Mouse (Mus musculus) myocyte (in vitro differentiated cells): ENCODE data around the gene Rpp21. TPM values are rescaled to one million over a fixed set of nuclear protein-coding genes. Genes with fewer than 3 reads are reported as not detected.
"Not testable (repeated sequence)": the region's sequence is repeated elsewhere in the genome, so short reads cannot be mapped to it uniquely, and the experiment has no call there.

Experiments
- H3K27me3 ChIP-seq: one replicate; pipeline ENCODE4 v1.6.1; 2011; ENCODE audit not compliant: control insufficient read depth, insufficient read depth, insufficient read length
- H3K36me3 ChIP-seq: one replicate; pipeline ENCODE4 v1.6.1; 2011; ENCODE audit not compliant: control insufficient read depth, insufficient read depth
- H3K4me2 ChIP-seq: one replicate; pipeline ENCODE4 v1.6.1; 2011; ENCODE audit warnings: low read depth, control low read depth
- H3K4me3 ChIP-seq: one replicate; pipeline ENCODE4 v1.5.1; 2011; ENCODE audit warnings: mild to moderate bottlenecking, control low read depth, moderate library complexity
- H3K79me2 ChIP-seq: one replicate; pipeline ENCODE4 v1.6.1; 2011; ENCODE audit not compliant: control insufficient read depth, insufficient read depth
- H3ac ChIP-seq: one replicate; pipeline ENCODE4 v1.6.1; 2011; ENCODE audit not compliant: control insufficient read depth, insufficient read length
- CEBPB ChIP-seq: IDR thresholded peaks from 2 replicates; pipeline ENCODE4 v1.6.1; 2011; ENCODE audit warnings: mild to moderate bottlenecking, moderate library complexity; ENCODE audit not compliant: poor library complexity, insufficient read depth, severe bottlenecking
- E2F4 ChIP-seq: IDR thresholded peaks from one replicate; pipeline ENCODE4 v1.6.1; 2011; ENCODE audit warnings: mild to moderate bottlenecking, control low read depth, moderate library complexity; ENCODE audit not compliant: insufficient read depth
- MAX ChIP-seq: IDR thresholded peaks from one replicate; pipeline ENCODE4 v1.6.1; 2011; ENCODE audit warnings: low read depth, mild to moderate bottlenecking, control low read depth
- MYOD1 ChIP-seq, 3 experiments: IDR thresholded peaks; one replicate each; pipeline ENCODE4 v1.6.1; 2011; ENCODE audit warnings: control low read depth in 2 of 3, low read depth in 2 of 3, mild to moderate bottlenecking in 2 of 3, moderate library complexity in 1 of 3; ENCODE audit not compliant: insufficient read length in 2 of 3, control insufficient read depth in 1 of 3
- MYOG ChIP-seq, 3 experiments: IDR thresholded peaks; one replicate each; pipeline ENCODE4 v1.6.1; 2011; ENCODE audit warnings: control low read depth in 2 of 3, low read depth in 2 of 3, mild to moderate bottlenecking in 2 of 3; ENCODE audit not compliant: insufficient read length in 2 of 3, control insufficient read depth in 1 of 3, insufficient read depth in 1 of 3
- POLR2A ChIP-seq: IDR thresholded peaks from one replicate; pipeline ENCODE4 v1.6.1; 2011; ENCODE audit warnings: low read depth, mild to moderate bottlenecking, control low read depth, moderate library complexity; ENCODE audit not compliant: insufficient read length
- POLR2AphosphoS2 ChIP-seq: IDR thresholded peaks from one replicate; pipeline ENCODE4 v1.6.1; 2011; ENCODE audit warnings: low read depth, control low read depth; ENCODE audit not compliant: insufficient read length
- REST ChIP-seq: IDR thresholded peaks from one replicate; pipeline ENCODE4 v1.6.1; 2011; ENCODE audit warnings: mild to moderate bottlenecking, control low read depth, moderate library complexity; ENCODE audit not compliant: insufficient read depth, insufficient read length
- SRF ChIP-seq: IDR thresholded peaks from one replicate; pipeline ENCODE4 v1.6.1; 2011; ENCODE audit warnings: low read depth; ENCODE audit not compliant: control insufficient read depth, insufficient read length
- TCF12 ChIP-seq: IDR thresholded peaks from one replicate; pipeline ENCODE4 v1.6.1; 2011; ENCODE audit warnings: mild to moderate bottlenecking, control low read depth; ENCODE audit not compliant: poor library complexity, insufficient read depth, severe bottlenecking
- TCF3 ChIP-seq: IDR thresholded peaks from one replicate; pipeline ENCODE4 v1.6.1; 2011; ENCODE audit warnings: low read depth, control low read depth; ENCODE audit not compliant: insufficient read length
- USF1 ChIP-seq: IDR thresholded peaks from one replicate; pipeline ENCODE4 v1.6.1; 2011; ENCODE audit warnings: low read depth, mild to moderate bottlenecking, control low read depth, moderate library complexity
- polyA plus RNA-seq: library from polyadenylated mRNA; unstranded; fragments of >200 nt; fragmentation: generic; extraction: Trizol; gene quantifications from one replicate; pipeline ENCODE4 v1.2.1, GENCODE M21; 2012; ENCODE audit warnings: missing spikeins

The Rpp21 gene
- polyA plus RNA-seq, 1 experiment, result 59.2 TPM

DNA sequence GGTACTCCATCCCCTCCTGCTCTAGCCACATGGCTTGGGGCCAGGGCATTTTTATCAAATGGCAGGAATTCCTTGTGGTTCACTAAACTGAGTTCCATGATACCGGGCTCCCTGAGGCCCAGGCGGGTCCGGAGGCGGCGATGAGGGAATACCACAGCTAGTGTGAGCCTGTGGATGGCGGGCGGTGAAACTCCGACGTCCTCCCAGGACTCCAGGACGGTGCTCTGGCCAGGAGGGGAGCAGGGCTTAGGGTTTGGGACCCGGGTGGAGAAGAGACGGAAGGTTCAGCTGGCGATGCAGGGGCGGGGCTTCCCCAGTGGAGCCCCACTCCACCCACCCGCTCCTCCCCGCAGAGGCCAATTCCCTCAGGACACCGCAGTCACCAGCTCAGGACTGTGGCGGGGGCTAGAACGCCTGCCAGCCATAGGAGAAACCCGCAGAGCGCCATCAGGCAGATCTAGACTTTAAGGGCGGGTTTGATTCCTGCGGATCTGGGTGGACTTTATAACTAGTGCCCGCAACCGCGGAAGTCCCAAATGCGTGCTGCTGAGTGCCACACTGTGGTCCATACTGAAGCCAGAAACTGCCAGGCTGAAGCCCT, 20.4 kb downstream of the Rpp21 start:
- H3K4me2 ChIP-seq, result peak overlapping the region; percentile 76
- no peaks in the 10 kb centered on the region for H3K36me3 ChIP-seq
- H3K79me2 ChIP-seq, result no peaks in the 10 kb centered on the region
- peak overlapping the region; percentile 18 for H3K4me3 ChIP-seq
- TF ChIP-seq REST, result no peak
- TF ChIP-seq SRF, result no peak
- TF ChIP-seq USF1, result no peak
- no peak for TF ChIP-seq TCF3
- no peak for TF ChIP-seq CEBPB
- TF ChIP-seq MYOD1 (IDR thresholded peaks at IDR 0.05; ENCODE audit: control insufficient read depth in 1 of 3, insufficient read length in 2 of 3, low read depth in 2 of 3), result no peak
- TF ChIP-seq MAX, result no peak
- TF ChIP-seq POLR2AphosphoS2, result no peak
- no peak for TF ChIP-seq E2F4
- TF ChIP-seq MYOG (IDR thresholded peaks at IDR 0.05; ENCODE audit: control insufficient read depth in 1 of 3, insufficient read depth in 1 of 3, insufficient read length in 2 of 3, low read depth in 2 of 3), result no peak
- no peak for TF ChIP-seq TCF12
- no peak for TF ChIP-seq POLR2A
- H3ac ChIP-seq, result peak overlapping the region; percentile 37
- H3K27me3 ChIP-seq, result no peaks in the 10 kb centered on the region

- H3ac ChIP-seq, H3K36me3 ChIP-seq, H3K4me3 ChIP-seq, H3K4me2 ChIP-seq, H3K27me3 ChIP-seq, H3K79me2 ChIP-seq: not testable (repeated sequence)
These were observed 22.6 kb downstream of the Rpp21 start for GRCm38 (mm10) chr17:36235300-36235699.

GRCm38 (mm10) chr17:36233572-36233971, 24.3 kb downstream of the Rpp21 start:
- H3K36me3 ChIP-seq, result no peaks in the 10 kb centered on the region
- H3K4me2 ChIP-seq, result no peak overlapping the region
- no peak overlapping the region for H3ac ChIP-seq
- TF ChIP-seq TCF12, result no peak
- TF ChIP-seq MYOD1 (IDR thresholded peaks at IDR 0.05; ENCODE audit: control insufficient read depth in 1 of 3, insufficient read length in 2 of 3, low read depth in 2 of 3), result peak; percentile 5 to 80 (median 14)
- no peak for TF ChIP-seq E2F4
- H3K27me3 ChIP-seq, result peaks cover 4% of the 10 kb centered on the region
- H3K4me3 ChIP-seq, result no peak overlapping the region
- H3K79me2 ChIP-seq, result no peaks in the 10 kb centered on the region

GRCm38 (mm10) chr17:36231318-36231717, 26.6 kb downstream of the Rpp21 start:
- Histone ChIP-seq H3K4me3 (no peak overlapping the region), H3K79me2 (no peaks in the 10 kb centered on the region), H3K27me3 (peaks cover 7% of the 10 kb centered on the region), H3K4me2 (no peak overlapping the region), H3K36me3 (no peaks in the 10 kb centered on the region), H3ac (no peak overlapping the region)
- TF ChIP-seq E2F4, result no peak
- peak in 1 of 3 experiments; percentile 43 for TF ChIP-seq MYOD1 (IDR thresholded peaks at IDR 0.05; ENCODE audit: control insufficient read depth in 1 of 3, insufficient read length in 2 of 3, low read depth in 2 of 3)

GRCm38 (mm10) chr17:36229046-36229445, 28.8 kb downstream of the Rpp21 start:
- no peaks in the 10 kb centered on the region for H3K79me2 ChIP-seq
- TF ChIP-seq E2F4, result no peak
- no peak for TF ChIP-seq POLR2A
- TF ChIP-seq POLR2AphosphoS2, result no peak
- no peak overlapping the region for H3K4me3 ChIP-seq
- peaks cover 25% of the 10 kb centered on the region for H3K27me3 ChIP-seq
- peak overlapping the region; percentile 18 for H3K4me2 ChIP-seq
- H3ac ChIP-seq, result no peak overlapping the region
- no peaks in the 10 kb centered on the region for H3K36me3 ChIP-seq

- peak in 1 of 3 experiments; percentile 24 for TF ChIP-seq MYOD1 (IDR thresholded peaks at IDR 0.05; ENCODE audit: control insufficient read depth in 1 of 3, insufficient read length in 2 of 3, low read depth in 2 of 3)
- no peak for TF ChIP-seq MAX
- no peak for TF ChIP-seq USF1
- no peak for TF ChIP-seq SRF
- TF ChIP-seq REST, result no peak
- TF ChIP-seq E2F4, result no peak
- no peak for TF ChIP-seq CEBPB
- no peak for TF ChIP-seq TCF12
- TF ChIP-seq MYOG (IDR thresholded peaks at IDR 0.05; ENCODE audit: control insufficient read depth in 1 of 3, insufficient read depth in 1 of 3, insufficient read length in 2 of 3, low read depth in 2 of 3), result peak in 1 of 3 experiments; percentile 40
- no peak for TF ChIP-seq TCF3
- no peak for TF ChIP-seq POLR2AphosphoS2
- no peak for TF ChIP-seq POLR2A
- peaks cover 32% of the 10 kb centered on the region for H3K27me3 ChIP-seq
These were observed 30.9 kb downstream of the Rpp21 start for GRCm38 (mm10) chr17:36226921-36227320.

More at GRCm38 (mm10) chr17:36226921-36227320, 30.9 kb downstream of the Rpp21 start:
- no peaks in the 10 kb centered on the region for H3K79me2 ChIP-seq
- H3K4me2 ChIP-seq, result no peak overlapping the region
- no peaks in the 10 kb centered on the region for H3K36me3 ChIP-seq
- H3ac ChIP-seq, result no peak overlapping the region
- H3K4me3 ChIP-seq, result no peak overlapping the region
